Mouse (Mus musculus) small intestine, adult 2 months (tissue): ENCODE results near the gene Fancd2. TPM values are rescaled to one million over a fixed set of nuclear protein-coding genes. Genes with fewer than 3 reads are reported as not detected.

ENCODE experiments used
- H3K27ac ChIP-seq: fragments of 200-500 bp; 2 replicates; pipeline ENCODE4 v1.5.1; 2012; ENCODE audit warnings: low read depth, low read length, control low read depth, inconsistent platforms; ENCODE audit not compliant: insufficient read depth
- H3K27me3 ChIP-seq: fragments of 200-500 bp; 2 replicates; pipeline ENCODE4 v1.6.1; 2012; ENCODE audit warnings: mild to moderate bottlenecking, moderate library complexity, low read length, inconsistent platforms; ENCODE audit not compliant: control insufficient read depth, insufficient read depth
- H3K36me3 ChIP-seq: fragments of 200-500 bp; 2 replicates; pipeline ENCODE4 v1.6.1; 2012; ENCODE audit warnings: mild to moderate bottlenecking, low read length, control low read depth, inconsistent platforms; ENCODE audit not compliant: control insufficient read depth, insufficient read depth
- H3K4me1 ChIP-seq: fragments of 200-500 bp; 2 replicates; pipeline ENCODE4 v1.6.1; 2012; ENCODE audit warnings: low read length, inconsistent platforms, mixed read lengths; ENCODE audit not compliant: control insufficient read depth, insufficient read depth, insufficient read length
- H3K4me3 ChIP-seq: fragments of 200-500 bp; 2 replicates; pipeline ENCODE4 v1.5.1; 2012; ENCODE audit warnings: low read depth, mild to moderate bottlenecking, control low read depth, inconsistent platforms, low read length, moderate library complexity
- CTCF ChIP-seq: fragments of 200-500 bp; IDR thresholded peaks from 2 replicates; pipeline ENCODE4 v1.5.1; 2012; ENCODE audit warnings: low read depth, mild to moderate bottlenecking, control low read depth, inconsistent platforms, low read length, moderate library complexity, mixed read lengths; ENCODE audit not compliant: insufficient replicate concordance, insufficient read length; ENCODE audit errors: extremely low read depth
- POLR2A ChIP-seq: fragments of 200-500 bp; IDR thresholded peaks from 2 replicates; pipeline ENCODE4 v1.6.1; 2012; ENCODE audit warnings: low read depth, mild to moderate bottlenecking, control low read depth, inconsistent platforms, low read length, moderate library complexity
- WGBS: fragments of 180-500 bp; shearing (Covaris S2); methylation state at CpG from one replicate; pipeline ENCODE4 v1.1.7; 2018; 5-methylcytosine and 5-hydroxymethylcytosine counted together
- polyA plus RNA-seq: library from polyadenylated mRNA; depleted of rRNA; stranded (reverse); fragments of >200 nt; gene quantifications from 2 replicates; pipeline ENCODE4 v1.2.3, GENCODE M21; 2012

The Fancd2 gene
- polyA plus RNA-seq, 1 experiment, result 0.93 TPM

DNA sequence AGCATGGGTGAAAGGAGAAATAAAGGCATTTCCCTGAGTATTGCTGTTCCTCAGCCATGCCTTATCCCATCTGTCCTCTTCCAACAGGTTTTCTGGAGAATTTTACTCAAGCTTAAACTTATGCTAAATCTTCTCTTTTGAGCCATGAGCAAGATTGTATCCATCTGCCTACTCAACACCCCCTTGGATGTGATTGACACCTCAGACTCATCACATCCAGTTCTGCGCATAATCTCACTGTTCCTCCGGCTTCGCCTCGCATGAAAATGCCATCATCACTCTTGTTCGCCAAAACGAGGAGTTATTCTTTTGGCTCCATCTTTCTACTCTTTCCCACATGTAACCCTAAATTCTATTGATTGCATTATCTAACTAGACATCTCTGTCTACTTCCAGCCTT lies 44.6 kb downstream of the Fancd2 start:
- H3K27ac ChIP-seq, result no peak overlapping the region
- 97% methylated on average over 6 of the region's 6 CpGs for WGBS
- 0 out of 2 replicates have a peak, but pooled peaks cover 3% of the 10 kb centered on the region for H3K36me3 ChIP-seq
- no peak for TF ChIP-seq POLR2A
- TF ChIP-seq CTCF, result no peak
- H3K27me3 ChIP-seq, result no peaks in the 10 kb centered on the region
- no peaks in the 10 kb centered on the region for H3K4me1 ChIP-seq
- no peak overlapping the region for H3K4me3 ChIP-seq

DNA sequence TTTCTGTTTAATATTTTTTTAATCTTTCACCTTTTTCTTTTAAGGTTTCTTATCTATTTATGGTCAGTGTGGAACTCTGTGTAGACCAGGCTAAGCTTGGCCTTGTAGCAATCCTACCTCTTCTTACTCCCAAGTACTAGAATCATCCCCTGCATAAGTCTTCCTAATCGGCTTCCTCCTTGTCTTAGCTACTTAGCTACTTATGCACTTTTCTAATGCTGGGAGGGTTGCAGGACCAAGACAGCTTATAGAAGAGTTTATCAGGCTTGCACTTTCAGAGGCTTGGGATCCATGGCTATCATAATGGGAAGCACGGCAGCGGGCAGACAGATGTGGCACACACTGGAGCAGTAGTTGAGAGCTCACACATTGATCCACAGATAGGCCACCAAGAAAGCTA lies 47.8 kb downstream of the Fancd2 start:
- H3K4me1 ChIP-seq, result no peaks in the 10 kb centered on the region
- 97% methylated on average over 3 of the region's 3 CpGs for WGBS
- H3K4me3 ChIP-seq, result no peak overlapping the region
- no peak overlapping the region for H3K27ac ChIP-seq
- H3K36me3 ChIP-seq, result peaks cover 4% of the 10 kb centered on the region; the same call in 1 of the 2 replicates
- H3K27me3 ChIP-seq, result no peaks in the 10 kb centered on the region
- TF ChIP-seq CTCF (no peak), POLR2A (no peak)

DNA sequence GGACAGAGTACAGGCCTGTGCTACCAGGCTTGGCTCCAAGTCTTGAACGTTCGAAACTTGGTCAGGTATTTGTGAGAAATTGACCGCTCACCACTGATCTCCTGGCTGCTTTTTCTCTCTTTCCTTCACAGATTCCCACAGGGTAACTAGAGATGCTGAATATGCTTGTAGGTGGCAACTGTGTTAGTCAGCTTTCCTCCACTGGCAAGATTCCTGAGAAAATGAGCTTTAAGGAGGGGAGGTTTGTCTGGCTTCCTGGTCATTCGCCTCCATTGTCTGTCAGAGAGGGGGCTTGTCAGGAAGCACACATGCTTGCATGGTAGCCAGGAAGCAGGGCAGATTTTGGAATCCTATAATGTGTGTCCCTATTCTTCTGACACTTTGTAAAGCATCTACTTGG lies 51.5 kb downstream of the Fancd2 start:
- TF ChIP-seq POLR2A, result no peak
- no peak for TF ChIP-seq CTCF
- Histone ChIP-seq H3K4me3 (no peak overlapping the region), H3K27ac (no peak overlapping the region), H3K27me3 (no peaks in the 10 kb centered on the region), H3K4me1 (no peaks in the 10 kb centered on the region), H3K36me3 (peaks cover 2% of the 10 kb centered on the region; the same call in 1 of the 2 replicates)
- 89% methylated on average over 4 of the region's 4 CpGs for WGBS

DNA sequence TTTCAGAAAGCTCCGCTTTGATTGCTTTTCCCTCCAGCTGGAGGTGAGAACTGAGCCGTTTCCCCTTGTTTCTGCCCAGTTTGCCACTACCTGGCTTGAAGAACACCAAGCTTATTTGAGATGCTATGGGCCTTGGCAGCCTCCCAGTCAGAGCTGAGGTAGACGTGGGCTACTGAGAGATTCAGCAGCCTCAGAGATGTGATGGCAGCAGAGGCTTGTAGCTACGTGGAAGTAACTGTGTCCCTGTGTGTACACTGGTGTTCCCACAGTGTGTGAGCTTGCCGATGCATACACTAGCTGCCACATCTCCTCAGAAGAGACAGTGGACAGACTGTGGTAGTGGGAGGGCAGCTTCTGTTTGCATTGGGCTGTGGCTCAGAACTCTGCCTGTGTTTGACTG lies 53.6 kb downstream of the Fancd2 start:
- H3K36me3 ChIP-seq, result peaks cover 2% of the 10 kb centered on the region; the same call in 1 of the 2 replicates
- no peak overlapping the region for H3K4me3 ChIP-seq
- H3K27me3 ChIP-seq, result no peaks in the 10 kb centered on the region
- WGBS, result 91% methylated on average over 5 of the region's 5 CpGs
- no peaks in the 10 kb centered on the region for H3K4me1 ChIP-seq
- no peak overlapping the region for H3K27ac ChIP-seq
- no peak for TF ChIP-seq CTCF
- no peak for TF ChIP-seq POLR2A

DNA sequence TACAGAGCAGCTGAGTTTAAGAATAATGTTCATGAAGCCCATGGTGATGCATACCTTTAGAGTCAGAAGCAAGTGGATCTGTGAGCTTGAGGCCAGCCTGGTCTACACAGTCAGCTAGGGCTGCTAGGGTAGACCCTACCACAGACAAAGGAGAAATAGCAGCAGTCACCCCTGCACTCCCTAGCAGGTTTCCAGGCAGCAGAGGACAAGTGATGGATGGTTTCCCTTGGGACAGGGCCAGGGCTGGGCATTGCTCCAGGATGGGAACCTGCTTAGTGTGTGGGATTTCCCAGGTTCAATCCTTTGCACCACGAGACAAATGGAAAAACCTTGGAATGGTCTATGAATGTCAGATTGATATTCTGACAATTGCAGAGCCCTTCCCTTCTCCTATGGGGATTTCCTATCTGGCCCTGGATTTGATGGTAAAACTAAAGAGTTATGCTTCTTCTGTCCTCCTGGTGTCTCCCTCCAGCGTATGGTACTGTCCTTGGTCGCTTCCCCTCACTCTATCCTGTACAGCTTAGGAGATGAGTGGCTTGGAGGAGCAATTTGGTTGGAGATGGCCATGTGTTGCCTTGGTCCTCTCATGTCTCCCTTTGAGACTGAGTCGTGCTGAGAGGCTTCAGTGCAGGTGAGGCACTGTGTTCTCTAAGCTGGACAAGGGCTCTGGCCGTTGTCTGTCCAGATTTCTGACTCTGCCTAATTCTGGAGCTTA lies 55.1 kb downstream of the Fancd2 start:
- no peaks in the 10 kb centered on the region for H3K4me1 ChIP-seq
- no peak for TF ChIP-seq CTCF
- no peak for TF ChIP-seq POLR2A
- no peak overlapping the region for H3K27ac ChIP-seq
- no peaks in the 10 kb centered on the region for H3K27me3 ChIP-seq
- no peak overlapping the region for H3K4me3 ChIP-seq
- WGBS, result 64% methylated on average over 5 of the region's 5 CpGs
- H3K36me3 ChIP-seq, result peaks cover 2% of the 10 kb centered on the region

DNA sequence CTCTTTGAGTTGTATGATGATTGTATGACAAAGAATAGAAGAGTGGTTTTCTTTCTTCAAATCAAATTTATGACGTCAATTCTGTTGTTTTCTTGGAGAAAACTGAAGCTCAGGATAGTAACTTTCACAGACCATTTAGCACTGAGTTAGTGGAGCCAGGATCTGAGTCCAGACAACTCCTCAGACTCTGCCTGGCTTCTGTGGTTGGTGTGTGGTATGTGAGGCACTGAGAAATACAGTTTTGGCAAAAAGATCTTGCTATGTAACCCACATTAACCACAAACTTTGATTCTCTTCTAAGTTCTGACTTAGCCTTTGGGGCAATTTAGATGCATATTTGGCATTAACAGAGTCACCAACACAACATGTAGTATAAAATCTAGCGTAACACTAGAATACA lies 61.2 kb downstream of the Fancd2 start:
- Histone ChIP-seq H3K4me3 (no peak overlapping the region), H3K27me3 (no peaks in the 10 kb centered on the region), H3K4me1 (no peaks in the 10 kb centered on the region), H3K36me3 (no peaks in the 10 kb centered on the region; the same call in 1 of the 2 replicates), H3K27ac (no peak overlapping the region)
- TF ChIP-seq POLR2A, result no peak
- TF ChIP-seq CTCF, result no peak
- 91% methylated on average over 2 of the region's 2 CpGs for WGBS

DNA sequence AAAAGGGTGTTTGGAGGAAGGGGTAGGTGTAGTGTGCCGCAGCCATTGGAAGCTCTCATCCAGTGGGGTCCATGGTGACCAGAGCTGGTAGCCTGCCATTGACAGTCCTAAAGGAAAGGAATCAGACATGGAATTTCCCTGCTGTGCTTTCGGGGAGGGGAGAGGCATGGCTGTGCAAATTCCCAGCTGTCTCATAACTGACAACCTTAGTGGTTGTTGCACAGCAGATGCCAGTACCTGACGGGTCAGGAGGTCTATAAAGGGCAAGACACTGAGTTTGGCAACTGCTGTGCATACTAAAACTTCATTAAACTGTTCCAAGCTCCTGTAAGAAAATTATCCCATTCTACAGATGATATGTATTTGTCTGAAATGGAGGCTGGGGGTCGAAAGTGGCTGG lies 66.5 kb downstream of the Fancd2 start:
- TF ChIP-seq CTCF (no peak), POLR2A (no peak)
- H3K27me3 ChIP-seq, result no peaks in the 10 kb centered on the region
- no peaks in the 10 kb centered on the region for H3K4me1 ChIP-seq
- H3K4me3 ChIP-seq, result no peak overlapping the region
- WGBS, result 88% methylated on average over 4 of the region's 4 CpGs
- H3K36me3 ChIP-seq, result no peaks in the 10 kb centered on the region
- H3K27ac ChIP-seq, result no peak overlapping the region
